Mouse (Mus musculus): ENCODE results near the gene Ngp.
A peak's percentile ranks its signal among the peaks of the same experiment; 100 is the strongest.
"Not testable (repeated sequence)": the region's sequence is repeated elsewhere in the genome, so short reads cannot be mapped to it uniquely, and the experiment has no call there.

The Ngp gene

GRCm38 (mm10) chr9:110419511-110420112 is at the start of gene Ngp:
Ngp (plus strand) TSS chr9:110419747.
- no peak for DNase-seq

GRCm38 (mm10) chr9:110369860-110370259 is 49.7 kb upstream of the Ngp start:
- no peak for DNase-seq

GRCm38 (mm10) chr9:110373871-110374270 is 45.7 kb upstream of the Ngp start:
- no peak for DNase-seq

GRCm38 (mm10) chr9:110375668-110376067 is 43.9 kb upstream of the Ngp start:
- DNase-seq, result no peak

GRCm38 (mm10) chr9:110377655-110378054 is 41.9 kb upstream of the Ngp start:
- not testable (repeated sequence) for DNase-seq

GRCm38 (mm10) chr9:110379361-110379760 is 40.2 kb upstream of the Ngp start:
- no peak for DNase-seq

- no peak for DNase-seq
Observed at GRCm38 (mm10) chr9:110380662-110381061, 38.9 kb upstream of the Ngp start.

GRCm38 (mm10) chr9:110381292-110381691 is 38.3 kb upstream of the Ngp start:
- no peak for DNase-seq

GRCm38 (mm10) chr9:110384369-110384929 is 35.1 kb upstream of the Ngp start:
- no peak for DNase-seq

GRCm38 (mm10) chr9:110388011-110388410 is 31.5 kb upstream of the Ngp start:
- DNase-seq, result no peak

GRCm38 (mm10) chr9:110390843-110391242 is 28.7 kb upstream of the Ngp start:
- no peak for DNase-seq

GRCm38 (mm10) chr9:110393295-110393694 is 26.3 kb upstream of the Ngp start:
- no peak for DNase-seq

- DNase-seq, result no peak
Observed at GRCm38 (mm10) chr9:110400650-110401049, 18.9 kb upstream of the Ngp start.

GRCm38 (mm10) chr9:110402731-110403130 is 16.8 kb upstream of the Ngp start:
- DNase-seq, result no peak

- DNase-seq, result not testable (repeated sequence)
Observed at GRCm38 (mm10) chr9:110403240-110403639, 16.3 kb upstream of the Ngp start.

- DNase-seq, result no peak
Observed at GRCm38 (mm10) chr9:110407311-110408098, 12.0 kb upstream of the Ngp start.

GRCm38 (mm10) chr9:110408099-110408773 is 11.3 kb upstream of the Ngp start, which contains the start of gene Ptpn23:
Ptpn23 (minus strand) TSS chr9:110408213.
- DNase-seq, result peak; percentile 95

- peak; percentile 49 for DNase-seq
Observed at GRCm38 (mm10) chr9:110410908-110411887, 8.3 kb upstream of the Ngp start.

- DNase-seq, result no peak
Observed at GRCm38 (mm10) chr9:110412926-110413325, 6.6 kb upstream of the Ngp start.

GRCm38 (mm10) chr9:110413785-110414184 is 5.8 kb upstream of the Ngp start:
- DNase-seq, result no peak

- DNase-seq, result no peak
Observed at GRCm38 (mm10) chr9:110431241-110431640, 11.7 kb downstream of the Ngp start.

- no peak for DNase-seq
Observed at GRCm38 (mm10) chr9:110433045-110433444, 13.5 kb downstream of the Ngp start.
